Mouse (Mus musculus) lung, adult 2 months (tissue): ENCODE data around the gene Adgrd1.

Source experiments
- CTCF ChIP-seq: fragments of 200-500 bp; IDR thresholded peaks from 2 replicates; pipeline ENCODE4 v1.5.1; 2011; ENCODE audit warnings: mild to moderate bottlenecking, low read length, control low read depth; ENCODE audit not compliant: insufficient read depth
- POLR2A ChIP-seq: fragments of 200-500 bp; IDR thresholded peaks from 2 replicates; pipeline ENCODE4 v1.6.1; 2011; ENCODE audit warnings: low read depth, mild to moderate bottlenecking, control low read depth, low read length, borderline replicate concordance; ENCODE audit errors: extremely low read depth

GRCm38 (mm10) chr5:129122491-129122890 is 25.9 kb downstream of the Adgrd1 start:
- TF ChIP-seq CTCF (no peak), POLR2A (no peak)
